Mouse (Mus musculus): ENCODE results near the gene Ifngr2. TPM values are rescaled to one million over a fixed set of nuclear protein-coding genes. Genes with fewer than 3 reads are reported as not detected.

Gene Ifngr2
- polyA plus RNA-seq, 1 experiment from 2014 or later: 72.1 TPM

- Histone ChIP-seq H3K27ac (no peak overlapping the region), H3K4me3 (no peak overlapping the region), H3K9me3 (no peaks in the 10 kb centered on the region), H3K27me3 (no peaks in the 10 kb centered on the region), H3K36me3 (peaks cover 45% of the 10 kb centered on the region), H3K9ac (no peak overlapping the region), H3K4me2 (no peak overlapping the region), H3K4me1 (replicated peaks) (no peaks in the 10 kb centered on the region)
- WGBS: 72% methylated on average over 2 of the region's 2 CpGs
- no peak for ATAC-seq (ENCODE audit: low FRiP score)
Measured at GRCm38 (mm10) chr16:91582307-91582706, 35.4 kb downstream of the Ifngr2 start.

GRCm38 (mm10) chr16:91585617-91586016 lies 38.7 kb downstream of the Ifngr2 start:
- 94% methylated on average over 5 of the region's 5 CpGs for WGBS
- H3K27me3 ChIP-seq: no peaks in the 10 kb centered on the region

GRCm38 (mm10) chr16:91586244-91586643 lies 39.4 kb downstream of the Ifngr2 start:
- WGBS: 93% methylated on average over 6 of the region's 6 CpGs
- Histone ChIP-seq H3K4me1 (replicated peaks) (0 out of 2 replicates have a peak, but pooled peaks cover 4% of the 10 kb centered on the region), H3K4me2 (no peak overlapping the region), H3K27me3 (no peaks in the 10 kb centered on the region), H3K27ac (no peak overlapping the region), H3K9me3 (no peaks in the 10 kb centered on the region), H3K4me3 (no peak overlapping the region), H3K36me3 (peaks cover 29% of the 10 kb centered on the region), H3K9ac (no peak overlapping the region)
- ATAC-seq (ENCODE audit: low FRiP score): no peak

More at GRCm38 (mm10) chr16:91585617-91586016, 38.7 kb downstream of the Ifngr2 start:
- ATAC-seq (ENCODE audit: low FRiP score): no peak
- no peaks in the 10 kb centered on the region for H3K9me3 ChIP-seq
- H3K4me2 ChIP-seq: no peak overlapping the region
- H3K36me3 ChIP-seq: peaks cover 30% of the 10 kb centered on the region
- 0 out of 2 replicates have a peak, but pooled peaks cover 4% of the 10 kb centered on the region for H3K4me1 ChIP-seq (replicated peaks)
- no peak overlapping the region for H3K9ac ChIP-seq
- no peak overlapping the region for H3K4me3 ChIP-seq
- no peak overlapping the region for H3K27ac ChIP-seq

- Histone ChIP-seq H3K9me3 (no peaks in the 10 kb centered on the region), H3K27ac (no peak overlapping the region), H3K9ac (no peak overlapping the region), H3K27me3 (no peaks in the 10 kb centered on the region), H3K4me3 (no peak overlapping the region), H3K36me3 (peaks cover 29% of the 10 kb centered on the region), H3K4me1 (replicated peaks) (peaks cover 7% of the 10 kb centered on the region; the same call in 1 of the 2 replicates), H3K4me2 (no peak overlapping the region)
- WGBS: 62% methylated on average over 6 of the region's 6 CpGs
- ATAC-seq (ENCODE audit: low FRiP score): no peak
Measured at GRCm38 (mm10) chr16:91587730-91588453, 41.0 kb downstream of the Ifngr2 start.

- H3K4me2 ChIP-seq: no peak overlapping the region
- H3K27ac ChIP-seq: no peak overlapping the region
- H3K9me3 ChIP-seq: no peaks in the 10 kb centered on the region
- H3K27me3 ChIP-seq: no peaks in the 10 kb centered on the region
- peaks cover 26% of the 10 kb centered on the region for H3K36me3 ChIP-seq
- no peak for ATAC-seq (ENCODE audit: low FRiP score)
- H3K4me3 ChIP-seq: no peak overlapping the region
- WGBS: 81% methylated on average over 3 of the region's 3 CpGs
- H3K4me1 ChIP-seq (replicated peaks): peaks cover 10% of the 10 kb centered on the region; the same call in 1 of the 2 replicates
- no peak overlapping the region for H3K9ac ChIP-seq
Measured at GRCm38 (mm10) chr16:91588703-91589102, 41.8 kb downstream of the Ifngr2 start.

GRCm38 (mm10) chr16:91592162-91592561 lies 45.3 kb downstream of the Ifngr2 start:
- Histone ChIP-seq H3K36me3 (peaks cover 5% of the 10 kb centered on the region; the same call in 1 of the 2 replicates), H3K4me3 (no peak overlapping the region), H3K4me2 (no peak overlapping the region), H3K4me1 (replicated peaks) (peaks cover 29% of the 10 kb centered on the region), H3K27ac (no peak overlapping the region), H3K9ac (no peak overlapping the region), H3K9me3 (no peaks in the 10 kb centered on the region), H3K27me3 (no peaks in the 10 kb centered on the region)
- no peak for ATAC-seq (ENCODE audit: low FRiP score)
- WGBS: 76% methylated on average over 8 of the region's 8 CpGs

GRCm38 (mm10) chr16:91593262-91593661 lies 46.4 kb downstream of the Ifngr2 start:
- H3K36me3 ChIP-seq: peaks cover 5% of the 10 kb centered on the region; the same call in 1 of the 2 replicates
- WGBS: 89% methylated on average over 3 of the region's 3 CpGs
- H3K4me1 ChIP-seq (replicated peaks): peaks cover 25% of the 10 kb centered on the region

GRCm38 (mm10) chr16:91595076-91595475 lies 48.2 kb downstream of the Ifngr2 start:
- 81% methylated on average over 6 of the region's 6 CpGs for WGBS
- H3K4me2 ChIP-seq: no peak overlapping the region
- ATAC-seq (ENCODE audit: low FRiP score): no peak
- H3K27me3 ChIP-seq: peaks cover 14% of the 10 kb centered on the region
- no peak overlapping the region for H3K4me3 ChIP-seq
- peaks cover 25% of the 10 kb centered on the region for H3K4me1 ChIP-seq (replicated peaks)
- H3K9ac ChIP-seq: no peak overlapping the region
- no peaks in the 10 kb centered on the region for H3K9me3 ChIP-seq
- peaks cover 5% of the 10 kb centered on the region; the same call in 1 of the 2 replicates for H3K36me3 ChIP-seq
- peak overlapping the region; percentile 40; the same call in 1 of the 2 replicates for H3K27ac ChIP-seq

More at GRCm38 (mm10) chr16:91593262-91593661, 46.4 kb downstream of the Ifngr2 start:
- Histone ChIP-seq H3K27me3 (peaks cover under 1% of the 10 kb centered on the region; the same call in 1 of the 2 replicates), H3K4me2 (no peak overlapping the region), H3K9me3 (no peaks in the 10 kb centered on the region), H3K27ac (no peak overlapping the region), H3K9ac (no peak overlapping the region), H3K4me3 (no peak overlapping the region)
- no peak for ATAC-seq (ENCODE audit: low FRiP score)

GRCm38 (mm10) chr16:91596397-91596778 lies 49.5 kb downstream of the Ifngr2 start:
- Histone ChIP-seq H3K27me3 (peaks cover 14% of the 10 kb centered on the region), H3K9ac (peak overlapping the region; percentile 92), H3K4me2 (peak overlapping the region; percentile 78), H3K36me3 (peaks cover 5% of the 10 kb centered on the region; the same call in 1 of the 2 replicates), H3K27ac (no peak overlapping the region), H3K4me3 (peak overlapping the region; percentile 76), H3K4me1 (replicated peaks) (peaks cover 25% of the 10 kb centered on the region), H3K9me3 (no peaks in the 10 kb centered on the region)
- ATAC-seq (ENCODE audit: low FRiP score): no peak
- 19% methylated on average over 9 of the region's 9 CpGs for WGBS

- H3K9ac ChIP-seq: peak overlapping the region; percentile 92
- H3K9me3 ChIP-seq: no peaks in the 10 kb centered on the region
- peaks cover 5% of the 10 kb centered on the region; the same call in 1 of the 2 replicates for H3K36me3 ChIP-seq
- H3K4me2 ChIP-seq: peak overlapping the region; percentile 78
- H3K4me1 ChIP-seq (replicated peaks): peaks cover 25% of the 10 kb centered on the region
- no peak; the same call in 1 of the 2 replicates for ATAC-seq (ENCODE audit: low FRiP score)
- H3K27ac ChIP-seq: peak overlapping the region; percentile 84
- under 1% methylated on average over 74 of the region's 75 CpGs for WGBS
- H3K27me3 ChIP-seq: peaks cover 14% of the 10 kb centered on the region
- H3K4me3 ChIP-seq: peak overlapping the region; percentile 76
Measured at GRCm38 (mm10) chr16:91596779-91597671, 50.2 kb downstream of the Ifngr2 start.

GRCm38 (mm10) chr16:91597672-91598010 lies 50.8 kb downstream of the Ifngr2 start, which contains the start of gene Tmem50b:
Gene Tmem50b (minus strand): TSS chr16:91597800.
- H3K27ac ChIP-seq: peak within 1 kb of the TSS; percentile 84
- peaks cover 2% of the 10 kb centered on the region; the same call in 1 of the 2 replicates for H3K36me3 ChIP-seq
- peaks cover 22% of the 10 kb centered on the region for H3K4me1 ChIP-seq (replicated peaks)
- peak; percentile 99 for ATAC-seq (ENCODE audit: low FRiP score)
- H3K9ac ChIP-seq: peak within 1 kb of the TSS; percentile 92
- WGBS: under 1% methylated on average over 34 of the region's 34 CpGs
- no peaks in the 10 kb centered on the region for H3K9me3 ChIP-seq
- H3K4me3 ChIP-seq: peak within 1 kb of the TSS; percentile 76
- peaks cover 14% of the 10 kb centered on the region for H3K27me3 ChIP-seq
- peak within 1 kb of the TSS; percentile 78 for H3K4me2 ChIP-seq

GRCm38 (mm10) chr16:91599242-91599641 lies 52.4 kb downstream of the Ifngr2 start:
- Histone ChIP-seq H3K4me3 (no peak overlapping the region), H3K9me3 (no peaks in the 10 kb centered on the region), H3K27me3 (peaks cover 14% of the 10 kb centered on the region), H3K4me1 (replicated peaks) (peaks cover 17% of the 10 kb centered on the region), H3K36me3 (no peaks in the 10 kb centered on the region), H3K4me2 (no peak overlapping the region), H3K9ac (no peak overlapping the region), H3K27ac (no peak overlapping the region)
- no peak for ATAC-seq (ENCODE audit: low FRiP score)

All from hindbrain, embryonic 13.5 days (tissue).